Mouse (Mus musculus) heart, postnatal 14 days (tissue): ENCODE results near the gene Clasrp. TPM values are rescaled to one million over a fixed set of nuclear protein-coding genes. Genes with fewer than 3 reads are reported as not detected.
"Not testable (repeated sequence)": the region's sequence is repeated elsewhere in the genome, so short reads cannot be mapped to it uniquely, and the experiment has no call there.

Experiments
- DNase-seq, 2 experiments: peaks; one replicate each; pipeline ENCODE4 v3.0.0; 2021 to 2022
- intact Hi-C: fragments of 180-260 bp; cut with DNase I; formaldehyde crosslinking; loops from one replicate; pipeline ENCODE4 v1.15.1; 2025
- total RNA-seq, 2 experiments: library from RNA; stranded (reverse); gene quantifications; 2 replicates each; pipeline ENCODE4 v1.2.3; 2021

Clasrp gene
- total RNA-seq, 2 experiments from 2014 or later, result 21.5 to 22.6 TPM

DNA sequence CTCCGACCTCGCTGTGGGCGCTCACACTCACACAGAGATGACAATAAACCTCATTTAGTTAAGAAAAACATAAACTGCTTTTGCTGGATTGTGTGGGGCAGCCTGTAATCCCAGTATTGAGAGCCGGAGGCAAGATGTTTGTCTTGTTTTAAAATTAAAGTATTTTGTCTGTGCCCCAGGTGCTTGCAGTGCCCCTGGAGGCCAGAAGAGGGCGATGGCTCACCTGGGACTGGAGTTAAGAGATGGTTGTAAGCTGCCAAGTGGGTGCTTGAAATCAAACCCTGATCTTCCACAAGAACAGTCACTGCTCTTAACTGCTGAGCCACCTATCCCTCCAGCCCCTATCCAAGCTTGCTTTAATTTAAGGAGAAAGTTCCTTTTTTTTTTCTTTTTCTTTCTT is 6.7 kb upstream of the Clasrp start:
- no peak for DNase-seq
- intact Hi-C loops, result no loop called here

DNA sequence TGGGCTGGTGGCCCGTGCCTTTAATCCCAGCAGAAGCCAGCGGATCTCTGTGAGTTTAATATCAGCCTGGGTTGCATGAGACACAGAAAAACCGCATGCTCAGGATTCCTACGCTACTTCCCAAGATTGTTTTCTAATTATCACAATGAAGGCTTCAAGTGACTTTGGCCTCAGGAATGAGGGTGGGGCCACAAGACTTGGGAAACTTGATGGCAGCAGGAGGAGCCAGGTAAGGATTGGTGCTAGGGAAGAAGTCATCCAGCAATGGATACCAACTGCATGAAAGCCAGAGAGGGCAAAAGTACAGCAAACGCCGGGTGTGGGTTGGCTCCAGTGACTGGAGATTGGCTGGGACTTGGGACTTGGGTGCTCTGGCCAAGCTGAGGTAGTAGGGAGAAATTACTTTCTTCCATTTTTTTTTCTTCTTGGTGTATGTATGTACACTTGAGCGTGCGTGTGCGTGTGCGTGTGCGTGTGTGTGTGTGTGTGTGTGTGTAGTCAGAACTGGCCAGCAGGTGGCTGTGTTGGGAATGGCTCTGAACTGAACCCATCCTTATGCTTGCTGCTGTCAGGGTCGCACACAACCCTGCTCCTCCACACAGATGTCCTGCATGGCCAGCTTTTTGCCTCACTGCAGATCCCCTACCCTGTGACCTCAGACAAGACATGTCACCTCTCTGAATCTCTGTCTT is 5.5 kb upstream of the Clasrp start:
- intact Hi-C loops, result no loop called here
- no peak for DNase-seq

DNA sequence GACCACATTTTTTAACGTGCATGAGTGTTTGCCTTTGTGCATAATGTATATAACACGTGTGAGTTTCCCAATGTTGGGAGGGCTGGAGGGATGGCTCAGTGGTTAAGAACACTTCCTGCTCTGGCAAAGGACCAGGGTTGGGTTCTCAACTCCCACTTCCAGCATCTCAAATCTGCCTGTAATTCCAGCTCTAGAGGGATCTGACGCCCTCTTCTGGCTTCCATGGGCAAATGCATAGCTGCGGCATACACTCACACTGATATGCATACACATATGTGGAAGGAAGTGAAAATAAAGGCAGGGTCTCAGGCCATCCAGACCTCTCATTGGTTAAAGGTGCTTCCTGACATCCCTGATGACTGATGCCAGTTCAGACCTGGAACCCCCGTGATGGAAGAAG is 3.0 kb upstream of the Clasrp start:
- DNase-seq, result no peak
- intact Hi-C loops, result no loop called here

DNA sequence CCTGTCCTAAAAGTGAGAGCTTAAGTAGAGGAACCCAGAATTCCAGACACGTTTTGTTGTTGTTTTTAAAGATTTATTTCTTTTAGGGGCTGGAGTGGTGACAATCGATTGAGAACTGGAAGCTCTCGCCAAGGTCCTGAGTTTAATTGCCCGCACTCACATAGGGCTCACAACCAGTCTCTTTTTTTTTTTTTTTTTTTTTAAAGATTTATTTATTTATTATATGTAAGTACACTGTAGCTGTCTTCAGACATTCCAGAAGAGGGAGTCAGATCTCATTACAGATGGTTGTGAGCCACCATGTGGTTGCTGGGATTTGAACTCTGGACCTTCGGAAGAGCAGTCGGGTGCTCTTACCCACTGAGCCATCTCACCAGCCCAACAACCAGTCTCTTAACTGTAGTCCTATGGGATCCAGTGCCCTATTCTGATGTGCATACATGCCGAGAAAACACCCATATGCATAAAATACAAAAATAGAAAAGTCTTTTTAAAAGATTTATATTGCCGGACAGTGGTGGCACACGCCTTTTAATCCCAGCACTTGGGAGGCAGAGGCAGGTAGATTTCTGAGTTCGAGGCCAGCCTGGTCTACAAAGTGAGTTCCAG is 424 bp upstream of the Clasrp start:
- DNase-seq, intact Hi-C loops: not testable (repeated sequence)

DNA sequence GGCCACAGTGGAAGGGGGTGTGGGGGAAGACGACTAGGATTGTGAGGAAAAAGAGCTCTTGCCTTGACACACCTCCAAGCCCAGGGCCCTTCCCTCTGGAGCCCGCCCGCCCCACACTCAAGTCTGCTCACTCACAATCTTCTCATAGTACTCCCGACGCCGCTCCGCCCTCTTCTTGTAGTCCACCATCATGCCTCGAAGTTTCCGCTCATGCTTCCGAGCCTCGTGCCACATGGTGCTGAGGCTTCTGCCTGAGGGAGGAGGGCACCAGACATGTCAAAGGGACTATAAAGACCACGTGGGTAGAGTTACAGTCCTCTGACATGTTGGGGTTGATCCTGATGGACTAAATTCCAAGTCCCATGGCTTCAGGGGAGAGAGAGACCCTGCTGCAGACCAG is 1.2 kb downstream of the Clasrp start:
- DNase-seq, result no peak
- intact Hi-C loops, result no loop called here

DNA sequence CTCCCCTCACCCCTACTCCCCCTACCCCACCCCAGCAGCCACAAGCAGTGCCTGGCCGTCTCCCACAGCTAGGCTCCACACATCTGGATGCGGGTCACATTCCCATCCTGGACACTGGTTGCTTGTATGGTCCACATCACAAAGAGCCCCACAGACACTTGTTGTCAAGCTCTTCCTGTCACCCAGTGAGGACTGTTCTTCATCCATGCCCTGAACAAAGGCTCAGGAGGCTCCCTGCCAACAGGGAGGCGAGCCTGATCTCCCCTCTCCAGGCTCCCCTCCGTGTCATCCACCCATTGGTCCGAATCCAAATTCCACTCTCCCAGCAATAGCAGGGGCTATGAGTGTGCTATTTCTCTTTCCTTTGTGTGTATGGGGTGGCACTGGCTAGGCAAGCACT is 3.7 kb downstream of the Clasrp start:
- intact Hi-C loops, result no loop called here
- DNase-seq, result no peak

DNA sequence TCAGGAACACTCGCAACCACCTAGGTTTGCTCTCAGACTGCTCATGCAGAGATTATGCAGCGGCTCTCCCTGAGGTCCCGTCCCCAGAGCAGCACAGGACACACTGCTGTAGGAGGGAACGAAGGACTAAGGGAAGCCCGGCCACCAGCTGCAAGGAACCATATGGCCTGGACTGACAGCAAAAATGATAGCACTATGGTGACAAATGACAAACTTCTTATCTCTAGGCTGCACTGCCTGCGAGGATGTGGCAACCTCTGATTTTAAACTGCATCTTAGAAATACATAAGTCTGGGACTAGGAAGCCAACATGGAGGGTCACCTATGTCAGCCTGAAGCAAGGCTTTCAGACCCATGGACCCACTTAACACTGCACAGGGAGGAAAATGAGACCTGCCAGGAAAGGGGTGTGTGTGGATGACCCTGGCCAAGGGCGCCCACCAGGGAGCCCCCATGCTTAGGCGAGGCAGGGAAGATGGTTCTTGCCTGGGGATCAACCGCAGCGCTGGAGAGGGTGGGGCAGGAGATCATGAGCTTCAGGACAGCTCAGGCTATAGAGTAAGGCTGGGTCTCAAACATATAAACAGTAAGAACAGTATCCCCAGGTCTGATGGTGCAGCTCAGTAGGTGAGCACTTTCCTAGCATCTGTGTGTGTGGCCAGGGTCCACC is 11.1 kb downstream of the Clasrp start:
- no peak for DNase-seq
- intact Hi-C loops, result loop anchor here (5.0 kb wide), 1 partner anchor 151 kb away; no protein-coding TSS in a partner anchor

DNA sequence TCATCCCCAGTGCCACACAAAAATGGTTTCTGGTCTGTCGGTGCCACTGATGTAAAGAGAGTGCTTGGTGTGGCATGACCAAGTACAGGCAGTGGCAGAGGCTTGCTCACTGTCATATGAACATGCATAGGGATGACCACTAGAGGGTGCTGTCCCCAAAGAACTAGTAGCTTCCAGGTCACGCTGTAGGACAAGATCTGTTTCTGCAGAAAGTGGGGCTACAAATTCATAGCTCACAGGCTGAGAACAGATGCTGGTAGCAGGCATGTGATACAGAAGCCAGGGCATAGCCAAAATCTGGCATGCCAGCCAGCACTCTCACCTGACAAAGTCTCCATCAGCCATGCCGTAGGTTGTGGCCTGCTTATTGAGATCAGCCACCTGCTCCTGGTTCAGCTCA is 14.4 kb downstream of the Clasrp start:
- intact Hi-C loops, result loop anchor here (2.0 to 5.0 kb wide), 3 partner anchors 29 to 148 kb away; no protein-coding TSS in a partner anchor
- peak; percentile 72 to 87 for DNase-seq

DNA sequence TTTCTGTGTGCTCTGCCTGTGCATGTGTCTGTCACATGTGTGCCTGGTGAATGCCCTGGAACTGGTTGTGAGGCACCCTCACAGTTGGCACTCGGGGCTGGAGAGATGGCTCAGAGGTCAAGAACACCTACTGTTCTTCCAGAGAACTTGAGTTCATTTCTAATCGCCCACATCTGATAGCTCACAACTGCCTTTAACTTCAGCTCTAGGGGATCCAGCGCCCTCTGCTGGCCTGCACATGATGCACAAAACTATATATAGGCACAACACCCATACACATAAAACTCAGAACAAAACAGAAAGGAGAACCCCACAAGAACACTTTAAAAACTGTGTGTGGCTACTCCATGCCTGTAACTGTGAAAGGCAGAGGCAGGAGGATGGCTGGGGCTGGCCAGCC is 15.1 kb downstream of the Clasrp start:
- intact Hi-C loops, result loop anchor here (5.0 kb wide), 1 partner anchor 123 kb away; no protein-coding TSS in a partner anchor

DNA sequence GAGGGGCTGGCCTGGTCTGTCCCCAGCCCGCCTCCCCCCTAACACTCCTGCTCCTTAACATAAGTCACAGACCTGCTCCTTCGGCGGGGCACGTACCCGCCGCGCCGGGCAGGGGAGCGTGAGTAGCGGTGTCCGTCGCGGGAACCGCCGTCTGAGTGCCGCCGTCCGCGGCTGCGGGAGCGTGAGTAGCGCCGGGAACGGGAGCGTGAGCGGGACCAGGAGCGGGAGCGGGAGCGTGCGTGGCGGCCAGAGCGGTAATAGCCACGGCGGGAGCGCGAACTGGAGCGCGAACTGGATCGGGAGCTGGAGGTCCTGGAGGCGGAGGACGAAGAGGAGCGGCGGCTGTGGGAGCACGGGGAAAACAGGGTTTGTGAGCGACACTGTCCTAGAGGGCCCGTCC is 18.0 kb downstream of the Clasrp start:
- intact Hi-C loops, result loop anchor here (5.0 kb wide), 1 partner anchor 126 kb away; no protein-coding TSS in a partner anchor
- no peak for DNase-seq

More for the DNA sequence above, 15.1 kb downstream of the Clasrp start:
- peak; percentile 55 to 68 for DNase-seq

DNA sequence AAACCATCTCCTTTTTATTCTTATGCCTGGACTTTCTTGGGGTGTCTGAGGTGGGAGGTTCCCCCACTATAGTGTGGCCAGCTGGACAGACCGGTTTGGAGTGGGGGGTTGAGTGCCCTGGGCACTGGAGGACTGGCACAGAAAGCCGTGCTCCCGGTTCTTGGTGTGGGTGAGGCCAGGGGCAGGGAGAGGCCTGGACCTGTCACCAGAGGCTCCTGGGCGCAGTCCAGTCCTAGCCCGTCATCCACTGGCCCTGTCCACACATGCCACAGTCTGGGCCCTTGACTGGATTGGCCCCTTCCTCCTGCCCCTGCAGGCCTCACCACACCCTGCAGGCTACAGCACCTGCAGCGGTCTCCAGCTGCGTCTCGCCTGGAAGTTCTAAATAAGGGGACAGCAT is 23.7 kb downstream of the Clasrp start:
- intact Hi-C loops, result no loop called here

DNA sequence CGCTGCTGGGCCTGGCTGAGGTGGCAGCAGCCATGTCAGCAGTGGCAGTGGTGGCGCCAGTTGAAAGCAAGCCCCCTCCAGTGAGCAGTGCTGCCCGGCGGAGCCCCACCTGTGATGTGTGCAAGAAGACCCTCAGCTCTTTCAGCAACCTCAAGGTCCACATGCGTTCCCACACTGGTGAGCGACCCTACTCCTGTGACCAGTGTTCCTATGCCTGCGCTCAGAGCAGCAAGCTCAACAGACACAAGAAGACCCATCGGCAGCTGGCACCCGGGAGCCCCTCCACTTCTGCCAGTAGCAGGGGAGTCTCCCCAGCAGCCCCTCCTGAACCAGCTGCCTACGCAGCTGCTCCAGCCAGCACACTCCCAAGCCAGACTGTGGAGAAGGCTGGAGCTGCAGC is 24.5 kb downstream of the Clasrp start:
- intact Hi-C loops, result no loop called here
- no peak for DNase-seq

More for the DNA sequence above, 23.7 kb downstream of the Clasrp start:
- DNase-seq, result no peak

DNA sequence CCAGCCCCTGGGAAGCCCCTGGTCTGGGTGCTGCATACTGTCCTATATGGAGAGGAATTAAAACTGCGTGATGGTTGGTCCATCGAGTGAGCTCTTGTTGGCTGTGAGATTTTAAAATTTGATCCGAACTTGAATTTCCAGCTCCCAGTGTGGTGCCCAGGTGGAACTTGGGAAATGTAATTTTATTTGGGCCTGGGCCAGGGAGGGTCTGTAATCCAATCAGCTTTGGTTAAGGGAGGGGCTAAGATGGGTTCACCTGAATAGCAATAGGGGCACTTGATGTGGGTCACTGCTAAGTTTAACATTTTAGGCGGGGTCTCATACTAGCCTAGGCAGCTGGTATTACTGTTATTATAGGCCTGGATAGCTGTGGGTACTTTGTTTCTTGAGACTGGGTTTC is 25.9 kb downstream of the Clasrp start:
- DNase-seq, result no peak
- intact Hi-C loops, result no loop called here

DNA sequence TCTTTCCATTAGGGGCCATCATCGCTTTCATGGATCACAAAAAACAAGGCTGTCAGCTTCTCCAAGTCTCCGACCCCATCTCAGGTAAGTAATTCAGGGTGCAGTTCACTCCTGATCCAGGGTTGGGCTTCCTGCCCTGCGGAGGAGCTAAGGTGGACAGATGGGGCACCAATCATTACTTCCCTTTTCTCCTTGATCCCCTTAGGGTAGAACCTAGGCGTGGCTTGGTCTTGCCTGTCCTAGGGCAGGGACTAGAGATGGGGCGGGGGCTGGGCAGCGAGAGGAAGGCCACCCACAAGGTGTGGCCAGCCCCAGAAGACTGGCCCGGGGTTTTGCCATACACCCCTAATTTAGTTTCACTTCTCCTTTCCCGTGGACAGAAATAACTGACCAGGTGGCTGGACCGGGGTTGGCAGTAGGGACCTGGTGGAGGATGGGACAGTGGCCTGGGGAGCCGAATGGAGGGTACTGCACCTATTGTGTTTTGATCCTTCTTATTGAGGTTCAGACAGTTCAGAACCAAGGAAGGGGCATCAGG is 26.3 kb downstream of the Clasrp start:
- intact Hi-C loops, result loop anchor here (2.0 kb wide), 1 partner anchor 71 kb away; no protein-coding TSS in a partner anchor
- DNase-seq, result no peak

DNA sequence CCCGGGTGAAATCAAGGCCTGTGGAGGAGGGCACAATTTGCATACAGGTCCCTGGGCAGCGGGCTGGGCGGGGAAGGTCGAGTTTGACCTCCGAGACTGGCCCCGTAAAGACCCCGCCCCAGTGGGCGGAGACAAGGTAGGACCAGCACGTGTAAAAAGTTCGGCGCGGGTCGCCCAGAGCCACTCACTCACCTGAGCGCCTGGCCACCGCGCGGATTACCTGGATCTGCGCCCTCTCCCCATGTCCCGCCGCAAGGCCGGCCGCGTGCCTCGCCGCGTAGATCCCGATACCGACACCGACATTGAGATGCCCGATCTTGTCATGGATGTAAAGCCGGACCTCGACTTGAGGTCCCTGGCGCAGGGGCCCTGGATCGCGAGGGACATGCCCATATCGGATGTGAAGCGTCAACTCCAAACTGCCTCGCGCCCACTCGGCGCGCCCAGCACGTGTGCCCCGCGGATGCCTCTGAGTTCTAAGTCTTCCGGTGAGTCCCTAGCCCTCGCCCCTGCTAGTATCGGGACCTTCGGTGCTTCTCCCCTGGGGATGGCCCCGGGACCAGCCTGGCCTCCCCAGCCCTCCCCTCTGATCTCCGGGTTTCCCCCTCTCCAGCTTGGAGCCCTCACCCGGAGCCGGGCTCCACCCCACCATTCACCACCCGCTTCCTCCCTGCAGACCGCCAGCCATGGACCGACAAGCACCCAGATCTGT is 27.0 kb downstream of the Clasrp start, which contains the start of the genes Zfp296 and Gemin7:
Zfp296 (plus strand) TSS at position 147 of the 712 bp plus-strand sequence.
Gemin7 (minus strand) TSS at position 455 of the 712 bp plus-strand sequence.
- DNase-seq, result no peak
- intact Hi-C loops, result loop anchor here (2.0 kb wide), 1 partner anchor 70 kb away; no protein-coding TSS in a partner anchor

DNA sequence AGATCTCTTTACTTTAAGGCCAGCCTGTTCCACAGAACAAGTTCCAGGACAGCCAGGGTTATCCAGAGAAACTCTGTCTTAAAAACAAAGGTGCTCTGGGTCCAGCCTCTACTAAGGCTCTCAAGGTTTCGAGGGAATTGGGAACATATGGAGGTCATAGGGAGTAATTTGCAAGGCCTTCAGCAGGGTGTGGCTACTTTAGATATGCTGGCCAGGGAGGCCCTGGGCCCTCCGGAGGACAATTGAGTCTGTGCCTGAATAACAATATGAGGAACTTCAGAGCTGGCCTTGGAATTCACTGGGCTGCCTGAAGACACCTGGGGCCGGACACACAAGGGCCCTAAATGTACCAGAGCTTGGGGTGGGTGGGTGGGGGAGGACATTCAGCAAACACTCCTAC is 28.7 kb downstream of the Clasrp start:
- DNase-seq, result no peak
- intact Hi-C loops, result no loop called here

DNA sequence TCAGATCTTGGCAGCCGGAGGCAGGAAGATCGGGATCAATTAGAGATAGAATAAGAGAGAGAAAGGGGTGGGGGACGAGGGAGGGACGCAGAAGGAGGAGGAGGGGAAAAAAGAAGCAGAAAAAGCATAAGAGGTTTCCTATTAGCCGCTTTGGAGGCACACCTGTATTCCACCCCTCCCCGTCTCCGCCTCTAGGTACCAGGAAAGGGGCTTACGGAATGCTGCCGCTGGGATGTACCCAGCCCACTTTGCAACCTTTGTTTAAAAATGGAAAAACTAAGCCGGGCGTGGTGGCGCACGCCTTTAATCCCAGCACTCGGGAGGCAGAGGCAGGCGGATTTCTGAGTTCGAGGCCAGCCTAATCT is 30.5 kb downstream of the Clasrp start:
- intact Hi-C loops, result loop anchor here (5.0 kb wide), 3 partner anchors 111 to 166 kb away; partner anchors contain the start of gene Exoc3l2
- DNase-seq, result no peak

DNA sequence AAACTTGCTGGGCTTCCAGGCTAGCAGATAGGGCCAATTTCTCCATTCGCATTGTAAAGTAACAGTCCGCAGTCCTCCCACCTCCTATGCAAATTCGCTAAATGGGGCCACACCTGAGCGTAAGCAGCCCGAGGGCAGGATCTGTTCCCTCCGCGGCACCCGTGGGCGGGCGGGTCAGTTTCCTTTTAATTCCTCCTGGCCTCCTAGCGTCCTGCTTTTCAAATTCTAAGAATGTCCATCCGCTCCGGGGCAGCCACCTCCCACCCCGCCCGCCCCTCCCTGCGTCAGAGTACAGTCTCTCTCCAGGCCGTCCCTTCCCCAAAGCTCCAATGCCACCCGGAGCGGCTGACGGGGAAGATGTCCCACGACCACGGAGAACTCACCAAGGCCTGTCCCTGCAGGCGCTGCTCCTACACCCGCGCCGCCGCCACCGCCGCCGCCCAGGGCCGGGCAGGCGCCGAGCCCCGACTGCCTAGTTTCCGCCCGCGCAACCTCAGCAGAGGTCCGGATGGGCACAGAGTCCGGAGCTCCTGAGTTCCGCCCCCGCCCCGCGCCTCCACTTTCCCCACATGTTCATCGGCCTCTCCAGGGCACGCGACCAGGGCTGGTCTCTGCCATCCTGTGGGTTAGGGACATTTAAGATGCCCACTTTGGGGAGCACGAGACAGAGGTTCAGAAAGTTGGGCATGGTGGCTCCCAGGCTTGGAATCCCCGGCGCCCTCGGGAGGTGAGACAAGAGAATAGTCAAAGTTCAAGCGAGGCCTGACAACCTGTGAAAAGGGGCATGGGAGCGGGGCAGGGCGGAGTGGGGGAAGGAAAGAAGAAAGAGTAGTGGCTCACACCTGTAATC is 31.1 kb downstream of the Clasrp start:
- intact Hi-C loops, result loop anchor here (5.0 kb wide), 3 partner anchors 111 to 166 kb away; partner anchors contain the start of gene Exoc3l2
- peak; percentile 86 to 88 for DNase-seq

DNA sequence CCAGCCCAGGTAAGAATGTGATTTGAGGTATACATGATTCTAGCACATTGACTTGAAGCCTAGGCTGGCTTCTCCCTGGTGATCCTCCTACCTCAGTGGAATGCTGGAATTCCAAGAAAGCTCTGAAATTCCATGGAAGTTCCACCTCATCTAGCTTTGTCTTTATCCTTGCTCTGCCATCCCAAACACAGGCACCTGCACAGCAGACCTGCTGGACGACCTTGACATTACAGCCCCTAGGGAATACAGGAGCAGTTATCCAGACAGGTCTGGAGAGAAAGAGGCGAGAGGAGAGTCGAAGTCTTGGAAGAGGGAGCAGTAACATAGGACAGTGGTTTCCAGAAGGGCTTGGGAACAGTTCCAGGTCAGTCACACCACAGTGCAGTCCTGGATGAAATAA is 34.6 kb downstream of the Clasrp start:
- DNase-seq, result no peak
- intact Hi-C loops, result loop anchor here (5.0 kb wide), 3 partner anchors 107 to 162 kb away; partner anchors contain the start of gene Exoc3l2
